Mouse (Mus musculus) layer of hippocampus, postnatal 14 days (tissue): Measurements from ENCODE around the gene Gorasp1. TPM values are rescaled to one million over a fixed set of nuclear protein-coding genes. Genes with fewer than 3 reads are reported as not detected.
A peak's percentile ranks its signal among the peaks of the same experiment; 100 is the strongest.

Source experiments
- DNase-seq, 2 experiments: peaks; one replicate each; pipeline ENCODE4 v3.0.0; 2021 to 2022; ENCODE audit warnings: low spot score in 2 of 2, mixed read lengths in 1 of 2
- total RNA-seq, 2 experiments: library from RNA; stranded (reverse); gene quantifications; 2 replicates each; pipeline ENCODE4 v1.2.3; 2021

The Gorasp1 gene
- total RNA-seq, 2 experiments from 2014 or later: 33.2 to 34.1 TPM

GRCm38 (mm10) chr9:119973869-119974520 is 36.6 kb upstream of the Gorasp1 start:
- DNase-seq: no peak

- no peak for DNase-seq
Observed at GRCm38 (mm10) chr9:119973281-119973680, 35.9 kb upstream of the Gorasp1 start.

GRCm38 (mm10) chr9:119972582-119972981 is 35.2 kb upstream of the Gorasp1 start:
- peak in 1 of 2 experiments; percentile 33 for DNase-seq

GRCm38 (mm10) chr9:119972166-119972565 is 34.8 kb upstream of the Gorasp1 start:
- no peak for DNase-seq

DNA sequence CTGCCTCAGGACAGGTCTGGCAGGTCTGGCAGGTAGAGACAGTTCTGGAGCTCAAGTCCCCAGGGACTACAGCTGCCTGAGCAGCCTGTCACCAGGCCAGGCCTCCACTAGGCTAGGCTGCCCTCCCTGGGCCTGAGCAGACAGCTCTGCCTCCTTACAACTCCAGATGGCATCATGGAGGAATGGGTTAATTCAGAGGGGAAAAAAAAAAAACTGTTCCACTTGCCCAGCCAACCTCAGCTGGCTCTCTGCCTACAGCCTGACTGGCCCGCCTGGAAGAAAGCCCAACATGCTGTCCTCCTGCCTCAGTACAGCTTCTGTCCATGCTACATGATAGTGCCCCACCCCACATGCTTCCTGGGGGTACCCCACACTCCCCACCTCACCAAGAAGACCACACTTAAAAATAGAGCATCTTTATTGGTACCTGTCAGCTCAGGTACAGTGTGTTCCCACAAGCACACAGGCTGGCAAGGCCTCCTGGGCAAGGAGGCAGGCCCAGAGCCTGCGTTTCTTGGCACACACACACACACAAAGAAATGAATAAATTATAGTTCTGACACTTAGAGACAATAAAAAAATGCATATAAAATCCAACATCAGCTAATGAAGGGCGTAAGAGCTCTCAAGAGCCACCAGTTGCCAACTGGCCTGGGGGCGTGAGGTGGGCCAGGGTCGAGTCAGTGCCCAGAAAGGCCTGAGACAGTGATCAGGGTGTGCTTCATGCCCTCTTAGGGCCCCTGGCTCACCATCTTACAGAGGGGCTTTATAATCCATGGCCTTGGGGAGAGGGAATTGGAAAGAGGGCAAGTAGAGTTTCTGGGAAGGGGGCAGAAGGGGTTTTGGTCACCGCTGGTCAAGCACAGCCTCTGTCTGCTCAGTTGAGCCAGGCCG is 33.6 kb upstream of the Gorasp1 start:
- peak in 1 of 2 experiments; percentile 74 for DNase-seq

- no peak for DNase-seq
Observed at GRCm38 (mm10) chr9:119970221-119970620, 32.9 kb upstream of the Gorasp1 start.

DNA sequence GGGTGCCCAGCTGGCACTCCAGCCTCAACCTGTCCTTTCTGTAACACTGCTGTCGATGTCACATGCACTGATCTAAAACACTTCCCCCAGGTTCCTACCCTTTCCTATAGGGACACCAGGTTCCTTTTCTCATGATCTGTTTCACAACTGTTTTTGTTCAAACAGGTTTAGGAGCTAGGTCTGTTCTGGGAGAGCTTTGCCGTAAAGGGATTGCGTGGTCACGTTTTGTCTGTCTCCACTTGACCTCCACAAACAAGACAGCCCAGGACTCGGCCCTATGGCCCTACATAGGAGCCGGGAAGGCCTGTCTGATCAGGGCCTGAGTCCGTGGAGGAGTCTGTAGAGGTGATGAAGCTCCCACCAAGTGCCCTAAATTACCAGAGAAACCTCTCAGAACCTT is 32.4 kb upstream of the Gorasp1 start:
- DNase-seq: no peak

GRCm38 (mm10) chr9:119966221-119966910 is 29.0 kb upstream of the Gorasp1 start:
- DNase-seq: no peak

DNA sequence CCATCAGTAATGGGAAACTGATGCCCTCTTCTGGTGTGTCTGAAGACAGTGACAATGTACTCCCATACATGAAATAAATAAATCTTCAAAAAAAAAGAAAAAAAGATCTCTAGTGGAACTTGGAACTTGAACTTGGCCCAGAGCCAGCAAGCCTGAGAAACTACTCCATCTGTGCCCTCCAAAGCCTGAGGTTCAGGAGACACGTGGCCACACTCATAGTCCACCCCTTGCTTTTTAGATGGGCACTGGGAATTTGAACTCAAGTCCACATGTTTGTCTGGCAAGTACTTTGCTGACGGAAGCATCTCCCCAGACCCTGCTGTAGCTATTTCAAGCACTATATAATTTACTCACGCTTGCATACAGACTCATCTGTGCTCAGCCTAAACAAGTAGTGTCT is 27.8 kb upstream of the Gorasp1 start:
- DNase-seq: no peak

- no peak for DNase-seq
Observed at GRCm38 (mm10) chr9:119964206-119964605, 26.8 kb upstream of the Gorasp1 start.

GRCm38 (mm10) chr9:119962987-119963667 is 25.8 kb upstream of the Gorasp1 start:
- DNase-seq: no peak

DNA sequence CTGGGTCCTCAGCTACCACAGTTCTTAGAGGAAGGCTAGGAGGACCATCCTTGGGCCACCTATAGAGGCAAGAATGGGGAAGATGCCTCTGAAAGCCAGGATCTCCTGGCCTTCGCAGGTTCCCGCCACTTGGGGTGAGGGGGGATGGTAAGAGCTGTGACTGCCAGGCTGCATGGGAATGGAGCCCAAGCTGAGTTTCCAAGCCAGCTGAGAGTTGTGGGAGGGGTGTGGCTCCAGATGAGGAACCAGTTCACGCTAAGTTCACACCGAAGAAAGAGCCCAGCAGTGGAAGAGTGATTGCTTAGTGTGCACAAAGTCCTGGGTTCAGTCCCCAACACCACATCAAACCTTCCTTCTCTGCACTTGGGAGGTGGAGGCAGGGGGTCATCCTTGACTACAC is 24.9 kb upstream of the Gorasp1 start:
- DNase-seq: no peak

DNA sequence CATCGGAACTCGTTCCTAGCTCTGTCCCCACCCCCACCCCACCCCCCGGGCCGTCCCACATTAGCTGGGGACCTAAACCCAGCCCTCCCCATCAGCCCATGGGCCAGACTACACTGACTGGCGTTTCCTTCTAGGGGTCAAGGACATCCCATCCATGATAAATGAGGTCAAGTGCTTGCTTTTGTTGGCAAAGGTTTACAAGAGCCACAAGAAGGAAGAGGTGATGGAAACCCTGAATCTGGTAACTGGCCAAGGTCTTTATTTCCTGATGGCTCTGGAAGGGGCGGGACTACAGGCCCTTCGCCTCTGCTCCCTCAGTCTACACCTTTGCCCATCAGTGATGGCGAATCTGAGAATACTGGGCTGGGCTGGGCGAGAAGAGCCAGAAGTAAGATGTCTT is 21.5 kb upstream of the Gorasp1 start:
- DNase-seq: no peak

- DNase-seq: no peak
Observed at GRCm38 (mm10) chr9:119951388-119951787, 14.0 kb upstream of the Gorasp1 start.

GRCm38 (mm10) chr9:119950434-119950833 is 13.1 kb upstream of the Gorasp1 start:
- no peak for DNase-seq

GRCm38 (mm10) chr9:119948804-119949203 is 11.4 kb upstream of the Gorasp1 start:
- no peak for DNase-seq

DNA sequence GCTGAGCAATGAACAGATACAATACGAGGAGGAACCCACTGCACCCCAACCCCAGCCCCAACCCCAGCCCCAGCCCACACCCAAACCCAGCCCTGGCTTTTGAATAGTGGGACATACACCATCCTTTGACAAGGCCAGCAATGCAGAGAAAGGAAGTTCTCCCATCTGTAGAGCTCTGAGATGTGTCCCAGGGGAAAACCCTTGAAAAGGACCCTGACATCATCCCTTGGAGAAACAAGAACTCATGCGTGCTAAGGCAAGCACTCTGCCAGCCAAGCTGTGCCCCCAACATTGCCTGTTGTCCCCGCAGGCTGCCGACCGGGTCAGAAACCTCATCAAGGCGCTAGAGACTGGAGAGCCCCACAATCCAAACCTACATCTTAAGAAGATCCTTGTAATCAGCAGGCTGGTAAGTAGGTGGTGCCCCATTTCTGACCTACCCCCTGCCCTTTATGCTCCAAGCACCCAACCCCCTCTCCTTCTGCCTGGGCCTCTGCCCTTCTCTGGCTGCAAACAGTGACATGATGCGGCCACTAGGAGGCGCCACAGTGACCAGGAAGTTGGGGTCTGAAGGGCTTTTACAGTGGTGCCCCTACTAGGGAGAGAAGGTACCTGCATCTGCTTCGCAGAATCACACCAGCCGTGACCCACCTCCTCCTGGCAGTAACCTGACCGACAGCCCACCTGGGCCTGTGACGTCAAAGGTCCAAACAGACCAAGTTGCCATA is 8.0 kb upstream of the Gorasp1 start:
- DNase-seq: no peak

DNA sequence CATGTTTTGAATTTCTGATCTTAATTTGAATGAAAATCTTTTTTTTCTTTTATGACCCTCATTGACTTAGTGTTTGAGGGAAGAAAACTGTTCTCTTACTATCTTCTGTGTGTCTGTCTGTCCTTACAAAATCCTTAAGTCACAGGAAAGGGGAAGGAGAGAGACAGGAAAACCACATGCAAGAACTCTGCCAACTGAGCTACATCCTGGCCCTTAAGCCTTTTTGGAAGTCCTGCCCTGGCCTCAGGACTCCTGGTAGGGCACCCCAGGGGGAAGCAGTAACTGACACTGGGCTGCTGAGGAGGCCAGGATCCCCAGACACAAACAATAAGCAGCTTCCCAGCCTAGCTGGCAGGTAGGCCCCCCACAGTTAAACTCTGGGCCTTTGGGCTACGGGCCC is 6.0 kb upstream of the Gorasp1 start:
- no peak for DNase-seq

DNA sequence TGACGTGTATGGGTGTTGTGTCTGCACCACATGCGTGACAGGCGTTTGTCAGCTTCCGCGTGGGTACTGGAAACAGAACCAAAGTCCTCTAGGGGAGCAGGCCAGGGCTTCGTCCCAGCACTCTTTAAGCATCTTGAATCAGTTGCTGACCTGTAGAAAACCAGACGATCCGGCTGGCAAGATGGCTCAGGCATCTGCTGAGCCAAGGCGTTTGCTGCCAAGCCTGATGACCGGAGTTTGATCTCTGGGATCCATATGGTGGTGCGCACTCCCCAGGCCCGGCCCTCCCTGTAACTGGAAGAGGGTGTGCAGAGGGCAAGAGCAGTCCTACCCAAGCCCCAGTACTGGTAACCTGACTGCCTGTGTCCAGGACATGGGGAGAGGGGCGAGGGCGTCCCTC is 4.5 kb upstream of the Gorasp1 start:
- DNase-seq: no peak

- DNase-seq: no peak
Observed at GRCm38 (mm10) chr9:119941407-119941806, 4.0 kb upstream of the Gorasp1 start.

GRCm38 (mm10) chr9:119939646-119940045 is 2.3 kb upstream of the Gorasp1 start:
- no peak for DNase-seq
